In the genomic region with DNA sequence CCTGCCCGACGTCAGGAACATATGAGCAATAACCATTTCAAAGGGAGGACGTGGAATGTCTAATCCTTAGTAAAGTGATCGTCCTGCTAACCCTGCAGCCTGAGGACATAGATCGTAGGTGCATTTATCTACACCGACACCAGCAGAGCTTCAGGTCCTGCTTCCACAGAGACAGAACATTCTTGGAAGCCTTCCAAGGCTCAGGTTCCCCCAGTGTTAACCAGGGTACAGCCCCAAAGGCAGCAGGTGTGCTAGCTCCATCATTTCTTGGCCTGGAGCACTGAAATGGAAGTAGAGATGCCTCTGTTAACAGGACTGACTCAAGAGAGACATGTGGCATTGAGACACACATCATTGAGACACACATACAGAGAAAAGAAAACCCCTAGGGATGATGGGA, we compare ENCODE assay signal across 22 mouse cellular contexts. TPM values are rescaled to one million over a fixed set of nuclear protein-coding genes. Genes with fewer than 3 reads are reported as not detected.
"Had no signal": no experiment of that assay in that cellular context is flagged by ENCODE, and none has a peak within 500 bp of the region (broad histone marks: within the 10 kb centered on the region; RNA-seq: fewer than 3 reads in every experiment).

No protein-coding gene starts in this region.

- H3K4me2 ChIP-seq: lung, embryonic 14.5 days; midbrain, embryonic 12.5 days; neural tube, embryonic 13.5 days; neural tube, embryonic 15.5 days had no signal

- DNase-seq: lung, adult 18-20 months; lung, embryonic 14.5 days; lung, postnatal 10 days; midbrain, embryonic 14.5 days; retina, postnatal 1 day; right cerebral cortex, adult 18-20 months; right cerebral cortex, postnatal 25 days; right cerebral cortex, postnatal 4 days; spleen, adult 18-20 months; thymus, adult 2 months; thymus, postnatal 25 days had no signal

- H3K9me3 ChIP-seq: midbrain, embryonic 10.5 days; midbrain, embryonic 12.5 days; neural tube, embryonic 13.5 days; neural tube, embryonic 15.5 days had no signal

- H3K4me1 ChIP-seq: neural tube, embryonic 15.5 days had no signal

- ATAC-seq: midbrain, embryonic 16.5 days had no signal

- H3K36me3 ChIP-seq: midbrain, embryonic 10.5 days; midbrain, embryonic 12.5 days; neural tube, embryonic 13.5 days; neural tube, embryonic 15.5 days had no signal

- H3K27ac ChIP-seq: midbrain, embryonic 10.5 days; midbrain, embryonic 12.5 days; neural tube, embryonic 13.5 days; neural tube, embryonic 15.5 days had no signal

- H3K9ac ChIP-seq: lung, embryonic 14.5 days; midbrain, embryonic 12.5 days; neural tube, embryonic 13.5 days; neural tube, embryonic 15.5 days had no signal

- H3K4me3 ChIP-seq: midbrain, embryonic 10.5 days; midbrain, embryonic 12.5 days; myocyte; neural tube, embryonic 13.5 days; neural tube, embryonic 15.5 days had no signal

RNA-seq across cellular contexts. Expression of gene Fam71a, which starts 27.6 kb away (rescaled TPM):
- polyA plus RNA-seq: lung, embryonic 14.5 days; lung, embryonic 16.5 days; midbrain, embryonic 10.5 days; midbrain, embryonic 12.5 days; midbrain, embryonic 14.5 days; midbrain, embryonic 16.5 days; myocyte; neural tube, embryonic 11.5 days; neural tube, embryonic 13.5 days; neural tube, embryonic 15.5 days; small intestine, adult 2 months; stomach, embryonic 14.5 days; stomach, embryonic 16.5 days; thymus, adult 2 months had no signal
